Mouse (Mus musculus): ENCODE measurements at regions not wholly inside any gene's neighbourhood (a gene's known extent, or its start where the extent isn't known, plus 50 kb on each side); places are given as distances from the start of the nearest gene placed in this dataset.

GRCm38 (mm10) chr6:50988561-50988960 is 334.3 kb upstream of the Npvf start:
- TF ChIP-seq CTCF (conservative IDR thresholded peaks at IDR 0.05; ENCODE audit: insufficient read depth, insufficient read length, low read depth, low read length), result no peak
- no peak for TF ChIP-seq POLR2A (IDR thresholded peaks at IDR 0.05; ENCODE audit: low read depth, low read length)

Data from kidney, adult 2 months (tissue).